Mouse (Mus musculus) gastrocnemius, adult 18-20 months (tissue): ENCODE measurements around the gene Mob3b. TPM values are rescaled to one million over a fixed set of nuclear protein-coding genes. Genes with fewer than 3 reads are reported as not detected.

ENCODE experiments used
- DNase-seq: peaks from one replicate; pipeline ENCODE4 v3.0.0; 2021; ENCODE audit warnings: low spot score
- total RNA-seq, 2 experiments: library from RNA; stranded (reverse); gene quantifications; 2 replicates each; pipeline ENCODE4 v1.2.3; 2021

The Mob3b gene
- total RNA-seq, 2 experiments from 2014 or later: 0.55 to 1.1 TPM

DNA sequence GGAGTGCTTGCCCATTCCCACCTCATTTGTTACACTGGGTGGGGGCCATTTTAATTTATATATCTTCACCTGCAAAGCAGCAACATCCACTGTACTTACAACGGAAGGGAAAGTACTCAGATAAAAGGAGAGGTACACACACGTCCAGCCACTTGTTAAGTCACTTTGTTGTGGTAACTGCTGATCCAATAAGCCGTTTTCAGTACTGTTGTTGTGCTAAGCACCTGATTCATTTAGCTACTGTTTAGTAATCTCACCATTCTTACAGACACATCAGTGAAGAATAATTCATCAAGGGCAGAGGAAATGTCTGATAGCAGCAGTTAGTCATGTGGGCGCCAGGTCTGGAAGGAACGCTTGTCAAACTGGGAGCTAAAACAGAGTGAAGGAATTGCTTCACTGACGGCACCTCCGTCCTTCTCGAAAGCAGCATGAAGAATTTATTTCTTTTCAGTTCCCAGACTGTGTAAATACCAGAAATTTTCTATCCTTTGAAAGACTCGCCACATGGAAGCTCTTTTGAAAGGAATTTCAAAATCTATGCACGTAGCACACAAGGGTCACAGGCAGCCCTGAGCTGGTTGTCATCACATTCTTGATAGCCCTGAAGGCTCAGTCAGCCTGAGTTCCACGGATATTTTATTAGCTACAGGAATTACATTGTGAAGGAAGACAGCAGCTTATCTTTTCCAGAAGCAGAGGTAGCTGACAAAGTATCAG is 150.6 kb downstream of the Mob3b start:
- no peak for DNase-seq

GRCm38 (mm10) chr4:35006056-35006455 is 151.2 kb downstream of the Mob3b start:
- no peak for DNase-seq

- DNase-seq: no peak
Observed at GRCm38 (mm10) chr4:35005068-35005769, 152.1 kb downstream of the Mob3b start.

DNA sequence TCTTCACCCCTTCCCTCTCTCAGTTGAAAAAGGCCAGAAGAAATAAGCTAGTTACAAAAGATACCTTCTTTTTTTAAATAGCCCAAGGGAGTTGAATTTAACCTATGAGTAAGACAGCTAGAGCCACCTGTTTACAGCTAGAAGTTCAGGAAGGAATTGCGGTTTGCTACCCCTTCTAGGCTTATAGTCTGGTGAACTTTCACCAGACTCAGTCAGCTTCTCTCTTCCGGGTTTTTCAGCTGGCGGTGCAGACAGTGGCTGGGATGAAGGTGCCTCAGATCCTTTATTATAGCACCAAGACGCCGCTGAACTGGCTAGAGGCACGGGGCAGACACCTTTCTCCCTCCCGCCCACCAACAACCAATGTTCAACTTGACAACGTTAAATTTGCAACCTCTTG is 152.8 kb downstream of the Mob3b start:
- DNase-seq: no peak

- no peak for DNase-seq
Observed at GRCm38 (mm10) chr4:35003550-35004326, 153.5 kb downstream of the Mob3b start.

GRCm38 (mm10) chr4:34996616-34997015 is 160.7 kb downstream of the Mob3b start:
- no peak for DNase-seq

- no peak for DNase-seq
Observed at GRCm38 (mm10) chr4:34993639-34993975, 163.7 kb downstream of the Mob3b start.

DNA sequence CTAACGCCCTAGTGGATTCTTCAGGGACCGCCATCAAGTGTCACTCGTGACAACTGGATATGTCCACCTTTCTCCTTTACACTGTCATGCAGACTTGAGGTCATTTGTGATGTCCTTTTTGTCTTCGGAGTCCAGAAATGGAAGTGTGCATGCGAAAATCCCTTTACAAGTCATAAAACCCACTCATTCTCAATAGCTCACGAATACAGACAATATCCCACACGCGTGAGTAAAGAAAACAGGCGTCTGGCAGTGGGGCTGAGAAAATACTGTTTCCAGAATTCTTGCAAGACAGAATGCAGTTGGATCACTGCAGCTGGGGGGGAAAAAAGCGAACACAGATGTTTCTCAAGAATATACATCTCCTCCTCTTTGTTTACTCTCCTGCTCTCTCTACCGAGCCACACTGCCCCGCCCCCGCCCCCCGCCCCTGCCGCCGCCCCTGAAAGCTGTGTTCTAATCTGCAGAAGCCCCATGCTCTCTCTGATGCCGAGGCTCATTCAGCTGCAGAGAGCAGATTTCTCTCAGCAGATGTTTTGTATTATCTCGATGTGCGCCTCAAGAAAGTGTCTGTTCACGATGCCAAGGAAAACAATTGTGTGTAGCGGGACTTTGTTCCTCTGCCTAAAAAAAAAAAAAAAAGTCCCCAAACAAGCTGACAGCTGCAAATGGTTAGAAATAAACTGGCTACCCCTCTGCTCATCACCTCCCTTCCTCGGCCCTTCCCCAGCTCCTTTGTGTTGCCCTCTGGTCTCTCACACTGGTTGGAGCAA is 164.2 kb downstream of the Mob3b start:
- no peak for DNase-seq

- DNase-seq: no peak
Observed at GRCm38 (mm10) chr4:34991891-34992865, 165.1 kb downstream of the Mob3b start.

DNA sequence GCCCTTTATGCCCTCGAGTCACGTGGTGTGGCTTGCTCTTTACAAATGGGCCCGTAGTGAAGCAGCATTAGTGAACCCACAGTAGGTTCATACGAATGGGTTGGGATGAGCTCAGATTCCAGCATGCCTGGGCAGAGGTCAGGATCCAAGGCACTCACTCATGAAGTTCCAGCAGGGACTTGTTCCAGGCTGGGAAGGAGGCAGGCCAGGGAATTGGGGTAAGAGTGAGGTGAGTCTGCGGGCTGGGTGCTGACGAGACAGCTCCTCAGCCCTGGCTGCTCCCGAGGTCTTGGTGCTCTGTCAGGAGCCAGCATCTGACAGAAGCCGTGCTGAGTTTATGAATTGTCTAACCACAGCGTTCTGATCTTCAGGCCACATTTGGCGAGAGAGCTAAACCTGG is 166.2 kb downstream of the Mob3b start:
- DNase-seq: no peak

DNA sequence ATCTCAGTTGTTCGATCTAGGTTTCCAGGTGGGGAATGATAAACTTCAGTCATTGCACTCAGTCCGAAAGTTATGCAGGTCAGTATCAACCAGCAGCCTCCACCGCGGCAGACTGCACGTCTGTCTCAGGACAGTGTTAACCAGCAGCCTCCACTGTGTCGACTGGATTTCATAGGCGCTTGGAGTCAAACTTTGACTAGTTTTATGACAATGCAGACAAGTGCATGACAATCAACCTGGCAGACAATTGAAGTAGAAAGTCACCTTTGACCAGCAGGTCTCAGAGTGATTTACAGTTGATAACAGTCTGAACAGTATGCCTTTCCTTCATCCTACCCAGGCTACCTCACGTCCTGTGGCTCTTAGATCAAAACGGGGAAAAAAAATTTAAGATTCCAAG is 166.6 kb downstream of the Mob3b start:
- no peak for DNase-seq

DNA sequence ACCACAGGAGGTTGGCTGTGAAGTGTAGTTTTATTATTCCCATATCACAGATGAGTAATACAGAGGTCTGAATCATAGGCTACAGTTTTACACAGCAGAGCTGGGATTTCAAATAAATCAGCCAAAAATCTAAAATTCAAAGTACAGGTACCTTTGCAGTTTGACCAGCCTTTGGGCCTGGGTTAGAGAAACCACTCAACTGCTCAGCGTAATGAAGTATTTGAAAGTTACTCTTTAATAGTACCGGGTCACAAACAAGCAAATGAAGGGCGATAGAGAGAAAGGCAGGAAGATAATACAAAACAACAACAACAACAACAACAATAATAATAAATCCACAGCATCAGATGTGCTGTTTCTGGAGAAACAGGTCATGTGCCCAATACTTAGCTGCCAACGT is 169.7 kb downstream of the Mob3b start:
- no peak for DNase-seq

DNA sequence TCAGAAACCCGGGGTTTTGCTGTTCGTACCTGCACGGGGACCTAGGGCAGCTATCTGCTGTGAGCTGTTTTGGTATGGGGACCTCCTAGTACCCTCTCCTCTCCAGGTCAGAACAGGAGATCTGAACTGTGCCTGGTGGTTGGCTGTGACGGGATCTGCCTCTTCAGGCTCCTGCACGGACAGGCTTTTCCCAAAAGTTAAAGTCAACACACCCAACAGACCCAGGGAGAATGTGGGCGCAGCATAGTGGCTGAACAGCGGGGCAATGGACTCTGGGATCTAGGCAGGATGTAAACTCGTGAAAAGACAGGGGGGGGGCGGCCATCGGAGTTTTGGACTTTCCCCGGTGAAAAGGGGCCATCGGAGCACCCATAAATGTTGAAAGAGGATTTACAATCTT is 170.2 kb downstream of the Mob3b start:
- no peak for DNase-seq

- no peak for DNase-seq
Observed at GRCm38 (mm10) chr4:34986647-34987046, 170.6 kb downstream of the Mob3b start.

DNA sequence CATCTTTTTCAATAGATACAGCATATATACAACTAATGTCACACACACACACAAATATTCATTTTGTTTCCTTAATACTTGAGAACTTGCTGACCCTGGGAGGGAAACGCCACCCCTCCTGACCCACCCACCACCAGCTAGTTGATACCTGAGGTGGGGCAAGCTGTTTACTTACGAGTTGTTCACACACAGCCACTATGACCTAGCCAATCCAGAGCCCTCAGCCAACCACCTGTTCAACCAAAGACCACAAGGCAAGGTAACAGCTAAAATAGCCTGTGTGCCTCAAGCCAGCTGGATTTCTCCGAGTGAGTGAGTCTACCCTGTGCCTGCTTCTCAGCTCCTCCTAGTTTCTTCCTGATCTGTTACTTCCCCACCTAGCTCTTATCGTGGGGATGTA is 172.9 kb downstream of the Mob3b start:
- DNase-seq: no peak

DNA sequence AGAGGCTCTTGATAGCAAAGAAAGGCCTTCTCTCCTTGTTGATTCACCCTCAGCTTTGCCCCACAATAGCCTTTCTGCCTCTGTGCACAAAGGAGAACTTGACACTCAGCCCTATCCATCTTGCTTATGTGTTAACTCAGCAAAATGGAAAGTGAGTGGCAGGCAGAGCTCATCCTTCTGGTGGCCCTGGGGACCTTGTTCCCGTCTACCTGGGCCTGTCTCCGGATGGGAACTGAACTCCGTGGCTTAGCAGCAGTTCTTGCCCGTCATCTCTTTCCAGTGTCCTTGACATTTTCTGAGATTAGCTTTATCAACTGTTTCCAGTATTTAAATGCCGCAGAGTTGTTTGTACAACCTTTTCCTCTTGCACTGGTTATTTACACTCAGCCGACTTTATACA is 173.8 kb downstream of the Mob3b start:
- DNase-seq: no peak

- no peak for DNase-seq
Observed at GRCm38 (mm10) chr4:34981301-34982172, 175.7 kb downstream of the Mob3b start.

DNA sequence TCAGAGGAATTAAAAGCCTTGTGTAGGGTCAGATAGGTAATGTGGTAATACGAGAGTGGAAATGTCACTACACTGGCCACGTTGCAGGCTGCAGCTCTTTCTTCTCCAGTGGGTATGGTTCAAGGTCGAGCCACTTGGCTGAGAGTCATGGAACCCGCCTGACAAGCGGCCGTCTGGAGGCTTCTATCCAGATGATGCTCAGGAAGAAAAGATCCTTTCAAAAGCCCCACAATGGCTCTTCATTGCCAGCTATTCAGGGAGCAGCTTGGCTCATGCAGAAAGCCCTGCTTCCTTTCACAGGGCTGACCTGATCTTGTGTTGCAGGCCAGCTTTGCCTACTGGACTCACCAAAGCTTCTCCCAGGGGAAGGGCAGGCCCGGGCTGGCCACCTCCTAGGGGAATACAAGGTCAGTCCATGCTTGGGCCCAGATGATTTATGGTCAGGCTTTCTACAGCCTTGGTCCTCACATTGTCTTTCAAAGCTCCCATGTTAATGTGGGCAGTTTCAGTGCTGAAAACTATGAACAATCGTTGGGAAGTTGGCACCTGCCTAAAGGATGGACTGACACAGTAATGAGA is 176.7 kb downstream of the Mob3b start:
- no peak for DNase-seq
